Mouse (Mus musculus): ENCODE data around the gene Ap2a2. TPM values are rescaled to one million over a fixed set of nuclear protein-coding genes. Genes with fewer than 3 reads are reported as not detected.
A peak's percentile ranks its signal among the peaks of the same experiment; 100 is the strongest.
"Not testable (repeated sequence)": the region's sequence is repeated elsewhere in the genome, so short reads cannot be mapped to it uniquely, and the experiment has no call there.

The Ap2a2 gene
- polyA plus RNA-seq, 1 experiment from 2014 or later: 79.1 TPM

DNA sequence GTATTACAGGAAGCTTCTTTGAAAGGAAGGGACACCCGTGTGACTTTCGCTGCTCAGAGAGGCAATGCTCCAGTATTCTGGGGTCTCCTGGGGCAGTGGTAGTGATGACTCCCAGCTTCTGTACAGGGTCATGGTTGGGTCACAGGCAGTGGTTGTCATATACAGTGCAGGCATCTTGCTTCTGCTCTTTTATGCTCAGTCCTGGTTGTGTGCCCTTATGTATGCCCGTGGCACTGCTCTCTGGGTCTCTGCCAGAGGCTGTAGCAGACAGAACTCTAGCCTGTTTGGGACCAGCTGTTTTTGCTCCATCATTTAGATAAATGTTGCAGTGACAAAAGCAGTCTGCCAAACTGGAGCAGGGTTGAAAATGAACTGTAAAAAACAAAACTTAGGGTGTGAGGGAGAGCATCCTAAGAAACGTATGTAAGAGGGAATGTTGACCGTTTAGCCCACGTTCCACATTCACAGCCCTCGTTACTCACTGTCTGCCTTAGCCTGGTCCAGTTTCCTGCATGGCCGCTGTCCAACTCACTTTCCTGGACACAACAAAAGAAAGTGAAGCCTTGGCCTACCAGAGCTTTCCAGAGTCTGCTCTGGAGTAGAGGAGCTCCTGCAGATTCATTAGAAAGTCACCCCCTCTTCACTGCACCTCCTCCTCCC is 49.9 kb downstream of the Ap2a2 start:
- peak overlapping the region; percentile 33; the same call in 1 of the 2 replicates for H3K27ac ChIP-seq
- WGBS: 58% methylated on average over 8 of the region's 8 CpGs
- ATAC-seq: no peak
- no peak overlapping the region for H3K4me3 ChIP-seq (replicated peaks)
- no peak overlapping the region for H3K4me2 ChIP-seq (replicated peaks)
- peaks cover 23% of the 10 kb centered on the region for H3K36me3 ChIP-seq
- no peaks in the 10 kb centered on the region for H3K9me3 ChIP-seq
- H3K9ac ChIP-seq: no peak overlapping the region
- H3K4me1 ChIP-seq (replicated peaks): peaks cover 17% of the 10 kb centered on the region; the same call in 1 of the 2 replicates
- H3K27me3 ChIP-seq (replicated peaks): no peaks in the 10 kb centered on the region

DNA sequence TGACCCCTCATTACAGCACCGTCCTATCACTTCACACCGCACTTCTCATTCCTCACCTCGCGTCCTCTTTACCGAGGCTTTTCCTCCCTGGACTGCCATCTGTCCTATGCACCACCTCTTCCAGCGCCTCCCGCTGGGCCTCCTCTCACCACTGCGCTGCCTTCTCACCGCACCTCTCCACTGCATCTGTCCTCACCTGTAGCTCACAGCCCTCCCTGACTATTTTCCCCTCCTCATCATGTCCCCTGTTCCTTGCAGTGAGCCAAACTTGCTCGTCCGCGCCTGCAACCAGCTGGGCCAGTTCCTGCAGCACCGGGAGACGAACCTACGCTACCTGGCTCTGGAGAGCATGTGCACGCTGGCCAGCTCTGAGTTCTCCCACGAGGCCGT is 50.4 kb downstream of the Ap2a2 start:
- Histone ChIP-seq H3K9me3 (no peaks in the 10 kb centered on the region), H3K4me1 (replicated peaks) (peaks cover 17% of the 10 kb centered on the region; the same call in 1 of the 2 replicates), H3K4me3 (replicated peaks) (no peak overlapping the region), H3K9ac (no peak overlapping the region), H3K27ac (0 out of 2 replicates have a peak overlapping the region, but pooled peaks have one; percentile 18), H3K27me3 (replicated peaks) (no peaks in the 10 kb centered on the region), H3K4me2 (replicated peaks) (no peak overlapping the region), H3K36me3 (peaks cover 23% of the 10 kb centered on the region)
- ATAC-seq: no peak
- 82% methylated on average over 18 of the region's 18 CpGs for WGBS

- ATAC-seq: no peak
- no peaks in the 10 kb centered on the region for H3K9me3 ChIP-seq
- no peaks in the 10 kb centered on the region for H3K27me3 ChIP-seq (replicated peaks)
- H3K4me1 ChIP-seq (replicated peaks): peaks cover 17% of the 10 kb centered on the region; the same call in 1 of the 2 replicates
- 50% methylated on average over 13 of the region's 13 CpGs for WGBS
- H3K9ac ChIP-seq: no peak overlapping the region
- no peak overlapping the region for H3K4me3 ChIP-seq (replicated peaks)
- H3K36me3 ChIP-seq: peaks cover 23% of the 10 kb centered on the region
- 0 out of 2 replicates have a peak overlapping the region, but pooled peaks have one; percentile 18 for H3K27ac ChIP-seq
- H3K4me2 ChIP-seq (replicated peaks): no peak overlapping the region
These were observed 50.8 kb downstream of the Ap2a2 start for GRCm38 (mm10) chr7:141612791-141613190.

DNA sequence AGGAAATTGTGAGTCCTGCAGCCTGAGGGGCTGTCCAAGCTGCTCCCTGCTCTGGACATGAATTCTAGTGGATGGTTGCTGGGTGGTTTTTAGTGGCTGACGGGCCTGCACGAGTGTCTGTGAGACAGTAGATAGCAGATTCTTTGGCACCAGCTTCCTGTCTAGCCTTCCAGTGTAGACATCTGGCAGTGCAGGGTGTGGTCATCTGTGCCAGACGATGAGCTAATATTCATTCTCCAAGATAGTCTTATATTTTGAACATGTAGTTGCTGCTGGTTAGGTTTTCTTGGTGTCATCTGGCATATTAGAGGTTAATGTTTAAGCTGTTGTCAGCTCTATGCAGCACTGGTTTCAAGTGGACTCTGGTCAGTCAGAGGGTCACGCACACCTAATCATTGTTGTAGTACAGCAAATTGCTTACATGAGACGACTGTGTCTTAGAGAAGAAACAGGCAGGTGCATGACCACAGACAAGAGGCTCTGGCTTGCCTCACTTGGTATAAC is 52.4 kb downstream of the Ap2a2 start:
- Histone ChIP-seq H3K9me3 (no peaks in the 10 kb centered on the region), H3K36me3 (peaks cover 26% of the 10 kb centered on the region), H3K4me3 (replicated peaks) (no peak overlapping the region), H3K27ac (peak overlapping the region; percentile 41; the same call in 1 of the 2 replicates), H3K27me3 (replicated peaks) (no peaks in the 10 kb centered on the region), H3K9ac (no peak overlapping the region), H3K4me1 (replicated peaks) (peaks cover 17% of the 10 kb centered on the region; the same call in 1 of the 2 replicates), H3K4me2 (replicated peaks) (no peak overlapping the region)
- 64% methylated on average over 5 of the region's 5 CpGs for WGBS
- peak; percentile 68 for ATAC-seq

DNA sequence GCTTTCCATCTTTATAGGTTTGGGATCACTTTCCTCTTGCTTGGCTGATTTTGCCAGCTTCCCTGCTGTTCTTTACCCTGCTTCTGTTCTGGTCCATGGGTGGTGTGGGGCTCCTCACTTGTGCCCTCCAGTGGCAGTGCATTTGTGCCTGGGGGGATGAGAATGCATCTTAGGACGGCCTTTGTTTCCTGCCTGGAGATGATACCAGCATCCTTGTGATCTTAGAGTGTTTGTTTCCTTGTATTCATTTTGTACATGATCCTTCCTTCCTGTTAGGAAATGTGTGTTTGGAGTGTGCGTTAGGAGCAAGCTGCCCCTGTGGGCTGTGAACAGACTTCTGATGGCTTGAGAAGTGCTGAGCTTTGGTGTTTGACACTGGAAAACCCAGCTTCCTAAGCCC is 62.2 kb downstream of the Ap2a2 start:
- Histone ChIP-seq H3K9ac (no peak overlapping the region), H3K4me3 (replicated peaks) (no peak overlapping the region), H3K4me1 (replicated peaks) (peaks cover 4% of the 10 kb centered on the region; the same call in 1 of the 2 replicates), H3K27ac (no peak overlapping the region), H3K4me2 (replicated peaks) (no peak overlapping the region), H3K27me3 (replicated peaks) (no peaks in the 10 kb centered on the region), H3K36me3 (peaks cover 43% of the 10 kb centered on the region), H3K9me3 (no peaks in the 10 kb centered on the region)
- ATAC-seq: no peak
- WGBS: 85% methylated on average over 2 of the region's 2 CpGs

DNA sequence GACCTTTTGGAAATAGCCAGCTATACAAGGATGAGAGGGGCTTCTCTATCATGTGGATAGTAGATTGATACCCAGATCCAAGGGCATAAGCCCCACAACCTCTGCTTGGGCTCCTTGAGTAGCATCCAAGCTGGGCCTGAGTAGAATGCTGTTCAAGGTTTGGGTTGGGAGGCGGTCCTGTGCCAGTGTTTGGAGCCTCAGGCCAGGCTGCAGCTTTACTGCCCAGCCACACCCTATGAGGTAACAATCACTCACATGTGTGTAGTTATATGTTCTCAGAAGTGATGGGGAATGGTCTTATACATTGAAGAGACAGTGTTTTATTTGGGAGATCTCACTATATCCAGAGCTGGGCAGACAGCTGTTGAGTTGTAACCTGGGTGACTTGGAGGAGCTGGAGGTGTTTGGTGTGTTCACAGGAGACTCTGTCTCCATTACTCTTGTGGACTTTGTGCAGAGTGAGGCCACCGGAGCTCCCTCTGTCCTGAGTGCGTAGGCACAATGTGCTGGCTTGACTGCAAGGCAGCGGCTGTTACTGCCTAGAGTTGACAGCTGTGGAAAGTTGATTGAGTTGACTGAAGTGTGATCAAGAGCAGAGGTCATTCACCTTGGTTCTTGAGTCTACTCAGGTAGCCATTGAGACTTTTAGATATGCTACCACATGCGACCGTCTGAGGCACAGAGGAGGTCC is 63.3 kb downstream of the Ap2a2 start:
- Histone ChIP-seq H3K27ac (no peak overlapping the region), H3K36me3 (peaks cover 44% of the 10 kb centered on the region), H3K4me3 (replicated peaks) (no peak overlapping the region), H3K27me3 (replicated peaks) (no peaks in the 10 kb centered on the region), H3K4me2 (replicated peaks) (no peak overlapping the region), H3K9ac (no peak overlapping the region), H3K9me3 (no peaks in the 10 kb centered on the region), H3K4me1 (replicated peaks) (peaks cover 4% of the 10 kb centered on the region; the same call in 1 of the 2 replicates)
- WGBS: 85% methylated on average over 6 of the region's 6 CpGs
- ATAC-seq: peak; percentile 79

GRCm38 (mm10) chr7:141628018-141628417 is 66.0 kb downstream of the Ap2a2 start:
- no peak for ATAC-seq
- H3K4me1 ChIP-seq (replicated peaks): peaks cover 4% of the 10 kb centered on the region; the same call in 1 of the 2 replicates
- H3K9ac ChIP-seq: no peak overlapping the region
- H3K4me2 ChIP-seq (replicated peaks): no peak overlapping the region
- H3K9me3 ChIP-seq: no peaks in the 10 kb centered on the region
- no peaks in the 10 kb centered on the region for H3K27me3 ChIP-seq (replicated peaks)
- peaks cover 42% of the 10 kb centered on the region for H3K36me3 ChIP-seq
- H3K27ac ChIP-seq: no peak overlapping the region
- H3K4me3 ChIP-seq (replicated peaks): no peak overlapping the region
- 73% methylated on average over 2 of the region's 2 CpGs for WGBS

- WGBS: 90% methylated on average over 3 of the region's 3 CpGs
- Histone ChIP-seq H3K4me1 (replicated peaks) (peaks cover 1% of the 10 kb centered on the region; the same call in 1 of the 2 replicates), H3K9ac (no peak overlapping the region), H3K27me3 (replicated peaks) (no peaks in the 10 kb centered on the region), H3K4me2 (replicated peaks) (no peak overlapping the region), H3K27ac (no peak overlapping the region), H3K4me3 (replicated peaks) (no peak overlapping the region), H3K36me3 (peaks cover 45% of the 10 kb centered on the region), H3K9me3 (no peaks in the 10 kb centered on the region)
- no peak for ATAC-seq
These were observed 67.3 kb downstream of the Ap2a2 start for GRCm38 (mm10) chr7:141629241-141629640.

GRCm38 (mm10) chr7:141638077-141638476 is 76.1 kb downstream of the Ap2a2 start:
- H3K9ac ChIP-seq; H3K36me3 ChIP-seq; H3K4me2 ChIP-seq (replicated peaks); H3K27me3 ChIP-seq (replicated peaks); H3K27ac ChIP-seq; H3K9me3 ChIP-seq; H3K4me1 ChIP-seq (replicated peaks); H3K4me3 ChIP-seq (replicated peaks): not testable (repeated sequence)
- ATAC-seq: peak; percentile 47
- WGBS: 85% methylated on average over 2 of the region's 3 CpGs

- not testable (repeated sequence) for H3K4me3 ChIP-seq (replicated peaks); H3K4me2 ChIP-seq (replicated peaks); H3K27ac ChIP-seq; H3K9me3 ChIP-seq; H3K27me3 ChIP-seq (replicated peaks); H3K9ac ChIP-seq; H3K36me3 ChIP-seq; H3K4me1 ChIP-seq (replicated peaks)
- peak; percentile 67 for ATAC-seq
- 93% methylated on average over 6 of the region's 8 CpGs for WGBS
These were observed 76.8 kb downstream of the Ap2a2 start for GRCm38 (mm10) chr7:141638513-141639334.

DNA sequence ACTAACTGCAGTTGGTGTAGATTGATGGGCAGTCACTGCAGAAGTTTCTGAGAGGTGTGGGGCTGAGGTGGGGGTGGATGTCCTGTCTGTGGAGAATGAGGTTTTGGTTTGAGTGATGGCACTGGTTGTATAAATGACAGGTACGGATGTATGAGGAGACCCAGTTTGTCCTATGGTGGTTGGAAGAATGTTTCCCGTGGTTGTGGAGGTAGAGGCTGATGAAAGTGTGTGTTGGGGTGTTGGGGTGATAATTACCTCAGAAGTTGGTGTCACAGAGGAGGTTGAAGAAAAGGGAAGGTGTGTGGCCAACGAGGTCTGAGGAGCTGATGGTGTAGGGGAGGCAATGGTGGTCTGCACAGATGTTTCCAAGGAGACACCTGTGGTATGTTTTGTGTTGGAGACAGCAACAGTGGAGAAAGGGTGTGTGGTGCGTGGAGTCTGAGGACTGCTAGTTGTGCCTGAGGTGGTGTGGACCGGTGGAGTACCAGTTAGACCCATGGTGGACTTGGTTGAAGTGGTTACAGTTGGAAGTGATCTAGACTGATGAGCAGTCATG is 77.4 kb downstream of the Ap2a2 start:
- not testable (repeated sequence) for H3K27ac ChIP-seq; H3K9me3 ChIP-seq; H3K9ac ChIP-seq; H3K4me2 ChIP-seq (replicated peaks); H3K4me3 ChIP-seq (replicated peaks); H3K36me3 ChIP-seq; H3K27me3 ChIP-seq (replicated peaks); H3K4me1 ChIP-seq (replicated peaks)
- 84% methylated on average over 5 of the region's 5 CpGs for WGBS
- peak; percentile 39 for ATAC-seq

GRCm38 (mm10) chr7:141642375-141642774 is 80.4 kb downstream of the Ap2a2 start:
- no peak overlapping the region for H3K4me2 ChIP-seq (replicated peaks)
- no peak overlapping the region for H3K27ac ChIP-seq
- H3K27me3 ChIP-seq (replicated peaks): no peaks in the 10 kb centered on the region
- no peaks in the 10 kb centered on the region for H3K4me1 ChIP-seq (replicated peaks)
- no peaks in the 10 kb centered on the region for H3K36me3 ChIP-seq
- no peaks in the 10 kb centered on the region for H3K9me3 ChIP-seq
- ATAC-seq: no peak
- H3K4me3 ChIP-seq (replicated peaks): no peak overlapping the region
- WGBS: 95% methylated on average over 1 of the region's 1 CpGs
- H3K9ac ChIP-seq: no peak overlapping the region

All from intestine, embryonic 15.5 days (tissue).